Mouse (Mus musculus): Measurements from ENCODE around the gene Olfr544. TPM values are rescaled to one million over a fixed set of nuclear protein-coding genes. Genes with fewer than 3 reads are reported as not detected.

Gene Olfr544
- polyA plus RNA-seq, 1 experiment from 2014 or later: 0.05 TPM

DNA sequence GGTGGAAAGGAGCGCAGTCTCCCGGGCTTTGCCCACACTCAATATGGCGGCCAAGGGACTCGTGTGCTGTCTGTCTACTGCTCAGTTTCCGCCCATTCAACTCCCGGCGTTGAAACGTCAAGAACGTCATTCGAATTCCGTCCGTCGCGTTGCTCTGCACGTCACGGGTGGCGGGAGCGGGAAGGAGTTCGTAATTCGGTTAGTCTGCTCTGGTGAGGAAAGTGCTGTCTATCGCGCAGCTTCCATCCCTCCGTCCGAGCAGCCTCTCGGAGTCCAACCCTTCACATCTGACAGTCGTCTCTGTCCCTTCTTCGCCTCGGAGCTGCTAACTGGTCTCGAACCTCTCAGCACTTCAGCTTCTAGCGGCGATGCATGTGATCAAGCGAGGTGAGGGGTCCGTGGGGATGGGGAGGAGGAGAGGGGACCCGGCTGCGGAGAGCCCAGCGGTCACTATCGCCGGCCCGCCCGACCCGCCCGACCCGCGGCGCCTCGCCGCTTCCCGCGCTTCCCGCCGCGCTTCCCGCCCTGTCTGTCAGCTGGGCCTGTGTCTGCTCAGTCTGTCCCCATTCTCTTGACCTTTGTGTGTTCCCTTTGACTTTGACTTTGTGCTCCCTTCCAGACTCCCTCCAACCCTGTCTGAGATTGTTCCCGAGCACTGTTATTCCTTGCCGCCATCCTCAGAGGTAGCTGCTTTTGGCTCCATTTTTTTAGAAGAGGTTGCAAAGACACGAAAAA is 46.3 kb downstream of the Olfr544 start, which contains the start of gene Rrm1:
Rrm1 (plus strand) TSS at position 39 of the 735 bp plus-strand sequence.
- Histone ChIP-seq H3K4me1 (replicated peaks; ENCODE audit: insufficient read depth, low read length) (no peaks in the 10 kb centered on the region; the same call in 1 of the 2 replicates), H3K36me3 (ENCODE audit: insufficient read depth, low read length) (0 out of 2 replicates have a peak, but pooled peaks cover 7% of the 10 kb centered on the region), H3K4me2 (ENCODE audit: low read length) (peak within 1 kb of the TSS; percentile 61), H3K27ac (peak within 1 kb of the TSS; percentile 58; the same call in 1 of the 2 replicates), H3K27me3 (ENCODE audit: insufficient read depth, low read length) (no peaks in the 10 kb centered on the region), H3K9ac (ENCODE audit: low read depth, low read length) (peak within 1 kb of the TSS; percentile 68), H3K4me3 (replicated peaks; ENCODE audit: low read depth, low read length) (peak within 1 kb of the TSS; percentile 72), H3K9me3 (replicated peaks; ENCODE audit: low read length) (no peaks in the 10 kb centered on the region)
- TF ChIP-seq CTCF (IDR thresholded peaks at IDR 0.05; ENCODE audit: low read depth): no peak
- peak; percentile 99 for DNase-seq (ENCODE audit: low spot score)
- under 1% methylated on average over 56 of the region's 56 CpGs for WGBS
- peak; percentile 99 for ATAC-seq (replicated peaks; ENCODE audit: low FRiP score, low read depth)

DNA sequence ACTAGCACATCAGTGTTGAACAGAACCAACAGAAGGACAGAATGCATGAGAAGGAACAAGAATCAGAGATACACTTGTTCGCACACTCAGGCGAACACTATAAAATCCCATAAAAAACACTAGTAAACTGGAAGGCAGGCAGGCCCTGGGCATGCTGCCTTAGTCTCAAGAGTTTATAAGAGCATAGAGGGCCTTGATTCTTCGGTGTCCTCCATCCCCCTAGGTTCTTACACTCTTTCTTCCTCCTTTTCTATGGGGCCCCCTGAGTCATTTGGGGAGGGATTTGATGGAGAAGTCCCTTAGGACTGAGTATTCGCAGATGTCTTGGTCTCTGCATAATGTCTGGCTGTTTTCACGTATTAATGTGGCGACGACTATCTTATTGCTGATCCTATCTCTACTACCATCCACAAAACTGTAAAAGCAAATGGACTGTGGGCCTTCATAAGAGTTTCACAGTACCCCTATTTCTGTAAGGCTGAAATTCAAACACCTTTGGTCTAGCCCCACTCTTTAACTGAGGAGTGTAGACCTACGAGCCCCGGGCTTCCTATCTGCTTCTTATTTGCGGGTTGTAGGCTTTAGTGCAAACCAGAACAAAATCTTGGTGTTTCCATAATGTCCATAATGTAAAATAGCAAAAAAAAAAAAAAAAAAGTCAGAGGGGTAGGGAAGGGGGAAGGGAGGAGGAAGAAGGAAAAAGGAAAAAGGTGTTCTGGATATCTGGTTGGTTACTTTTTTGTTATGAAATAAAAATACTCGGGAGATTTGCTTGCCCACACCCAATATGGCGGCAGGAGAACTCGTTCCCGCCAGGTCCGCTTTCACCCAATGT is 47.1 kb downstream of the Olfr544 start:
- no peak overlapping the region for H3K9ac ChIP-seq (ENCODE audit: low read depth, low read length)
- TF ChIP-seq CTCF (IDR thresholded peaks at IDR 0.05; ENCODE audit: low read depth): no peak

DNA sequence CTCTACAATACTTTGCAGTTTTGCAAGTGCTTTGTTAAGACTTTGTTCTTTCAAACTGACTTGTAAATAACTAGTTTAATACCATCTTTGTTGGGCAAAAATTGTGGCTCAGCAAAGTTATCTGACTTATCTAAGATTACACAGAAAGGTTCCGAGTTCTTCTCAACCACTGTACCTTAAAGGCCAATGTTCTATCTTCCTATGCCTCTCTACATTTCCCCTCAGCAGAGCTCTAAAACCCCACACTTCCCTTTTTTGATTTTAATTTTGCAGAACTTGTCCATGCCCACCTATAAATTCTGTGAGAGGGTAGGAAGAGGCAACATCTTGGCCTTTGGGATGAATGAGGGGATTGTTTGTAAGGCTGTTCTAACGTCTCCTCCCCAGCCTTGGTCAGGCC is 53.8 kb downstream of the Olfr544 start:
- no peaks in the 10 kb centered on the region for H3K36me3 ChIP-seq (ENCODE audit: insufficient read depth, low read length)
- H3K9me3 ChIP-seq (replicated peaks; ENCODE audit: low read length): no peaks in the 10 kb centered on the region
- no peak overlapping the region for H3K4me3 ChIP-seq (replicated peaks; ENCODE audit: low read depth, low read length)
- TF ChIP-seq CTCF (IDR thresholded peaks at IDR 0.05; ENCODE audit: low read depth): no peak
- ATAC-seq (replicated peaks; ENCODE audit: low FRiP score, low read depth): no peak
- no peak for DNase-seq (ENCODE audit: low spot score)
- no peak overlapping the region for H3K9ac ChIP-seq (ENCODE audit: low read depth, low read length)
- H3K4me1 ChIP-seq (replicated peaks; ENCODE audit: insufficient read depth, low read length): no peaks in the 10 kb centered on the region
- no peaks in the 10 kb centered on the region for H3K27me3 ChIP-seq (ENCODE audit: insufficient read depth, low read length)
- no peak overlapping the region for H3K27ac ChIP-seq
- H3K4me2 ChIP-seq (ENCODE audit: low read length): no peak overlapping the region
- 73% methylated on average over 2 of the region's 2 CpGs for WGBS

More for the DNA sequence above, 47.1 kb downstream of the Olfr544 start:
- ATAC-seq (replicated peaks; ENCODE audit: low FRiP score, low read depth) (no peak), DNase-seq (ENCODE audit: low spot score) (peak; percentile 5)
- Histone ChIP-seq H3K27ac (0 out of 2 replicates have a peak overlapping the region, but pooled peaks have one; percentile 58), H3K4me1 (replicated peaks; ENCODE audit: insufficient read depth, low read length) (no peaks in the 10 kb centered on the region; the same call in 1 of the 2 replicates), H3K9me3 (replicated peaks; ENCODE audit: low read length) (no peaks in the 10 kb centered on the region), H3K36me3 (ENCODE audit: insufficient read depth, low read length) (0 out of 2 replicates have a peak, but pooled peaks cover under 1% of the 10 kb centered on the region), H3K4me2 (ENCODE audit: low read length) (peak overlapping the region; percentile 61), H3K4me3 (replicated peaks; ENCODE audit: low read depth, low read length) (peak overlapping the region; percentile 72), H3K27me3 (ENCODE audit: insufficient read depth, low read length) (no peaks in the 10 kb centered on the region)
- WGBS: 58% methylated on average over 15 of the region's 15 CpGs

Other genes starting within 250 kb of the Olfr544 start
- 50.6 and 52.1 TPM in 2 replicates for gene Rhog, start 232.3 kb downstream of the Olfr544 start, polyA plus RNA-seq (2015; fragmentation: Nextera tagmentation; extraction: Ambion mirVana)
- 9.7 and 10.3 TPM in 2 replicates for gene Stim1, start 220.5 kb downstream of the Olfr544 start, polyA plus RNA-seq (2015; fragmentation: Nextera tagmentation; extraction: Ambion mirVana)
- gene Rrm1, start 46.6 kb downstream of the Olfr544 start, polyA plus RNA-seq (2015; fragmentation: Nextera tagmentation; extraction: Ambion mirVana): 52.0 and 70.6 TPM in 2 replicates
- not detected in 2 replicates for gene Olfr543, start 6.6 kb downstream of the Olfr544 start, polyA plus RNA-seq (2015; fragmentation: Nextera tagmentation; extraction: Ambion mirVana)
- not detected in 2 replicates for gene Olfr545, start 11.3 kb upstream of the Olfr544 start, polyA plus RNA-seq (2015; fragmentation: Nextera tagmentation; extraction: Ambion mirVana)
- gene Olfr547, start 46.4 kb upstream of the Olfr544 start, polyA plus RNA-seq (2015; fragmentation: Nextera tagmentation; extraction: Ambion mirVana): not detected in 2 replicates
- gene Olfr548-ps1, start 52.6 kb upstream of the Olfr544 start, polyA plus RNA-seq (2015; fragmentation: Nextera tagmentation; extraction: Ambion mirVana): not detected in 2 replicates
- not detected in 2 replicates for gene Olfr549, start 61.6 kb upstream of the Olfr544 start, polyA plus RNA-seq (2015; fragmentation: Nextera tagmentation; extraction: Ambion mirVana)
- gene Trim21, start 77.2 kb upstream of the Olfr544 start, polyA plus RNA-seq (2015; fragmentation: Nextera tagmentation; extraction: Ambion mirVana): 1.1 TPM in 2 replicates
- not detected in 2 replicates for gene Olfr550, start 83.1 kb upstream of the Olfr544 start, polyA plus RNA-seq (2015; fragmentation: Nextera tagmentation; extraction: Ambion mirVana)
- not detected in 2 replicates for gene Olfr551, start 103.6 kb upstream of the Olfr544 start, polyA plus RNA-seq (2015; fragmentation: Nextera tagmentation; extraction: Ambion mirVana)
- not detected in 2 replicates for gene Olfr552, start 109.5 kb upstream of the Olfr544 start, polyA plus RNA-seq (2015; fragmentation: Nextera tagmentation; extraction: Ambion mirVana)
- not detected in 2 replicates for gene Olfr553, start 129.9 kb upstream of the Olfr544 start, polyA plus RNA-seq (2015; fragmentation: Nextera tagmentation; extraction: Ambion mirVana)
- gene Olfr554, start 150.1 kb upstream of the Olfr544 start, polyA plus RNA-seq (2015; fragmentation: Nextera tagmentation; extraction: Ambion mirVana): not detected in 2 replicates
- not detected in 2 replicates for gene Olfr555, start 170.5 kb upstream of the Olfr544 start, polyA plus RNA-seq (2015; fragmentation: Nextera tagmentation; extraction: Ambion mirVana)
- not detected in 2 replicates for gene Olfr556, start 176.6 kb upstream of the Olfr544 start, polyA plus RNA-seq (2015; fragmentation: Nextera tagmentation; extraction: Ambion mirVana)
- gene Trim68, start 199.0 kb upstream of the Olfr544 start, polyA plus RNA-seq (2015; fragmentation: Nextera tagmentation; extraction: Ambion mirVana): 10.6 and 11.3 TPM in 2 replicates
- gene Olfr557, start 207.6 kb upstream of the Olfr544 start, polyA plus RNA-seq (2015; fragmentation: Nextera tagmentation; extraction: Ambion mirVana): not detected in 2 replicates
- 1.3 and 1.4 TPM in 2 replicates for gene Olfr558, start 213.9 kb upstream of the Olfr544 start, polyA plus RNA-seq (2015; fragmentation: Nextera tagmentation; extraction: Ambion mirVana)
- gene Olfr33, start 230.8 kb upstream of the Olfr544 start, polyA plus RNA-seq (2015; fragmentation: Nextera tagmentation; extraction: Ambion mirVana): not detected in 2 replicates
- not detected in 2 replicates for gene Olfr559, start 239.2 kb upstream of the Olfr544 start, polyA plus RNA-seq (2015; fragmentation: Nextera tagmentation; extraction: Ambion mirVana)

All from kidney, postnatal 0 days (tissue).